Mouse (Mus musculus): Measurements from ENCODE around the gene Col5a3. TPM values are rescaled to one million over a fixed set of nuclear protein-coding genes. Genes with fewer than 3 reads are reported as not detected.
A peak's percentile ranks its signal among the peaks of the same experiment; 100 is the strongest.

The Col5a3 gene
- polyA plus RNA-seq, 1 experiment from 2014 or later: 1.4 TPM

DNA sequence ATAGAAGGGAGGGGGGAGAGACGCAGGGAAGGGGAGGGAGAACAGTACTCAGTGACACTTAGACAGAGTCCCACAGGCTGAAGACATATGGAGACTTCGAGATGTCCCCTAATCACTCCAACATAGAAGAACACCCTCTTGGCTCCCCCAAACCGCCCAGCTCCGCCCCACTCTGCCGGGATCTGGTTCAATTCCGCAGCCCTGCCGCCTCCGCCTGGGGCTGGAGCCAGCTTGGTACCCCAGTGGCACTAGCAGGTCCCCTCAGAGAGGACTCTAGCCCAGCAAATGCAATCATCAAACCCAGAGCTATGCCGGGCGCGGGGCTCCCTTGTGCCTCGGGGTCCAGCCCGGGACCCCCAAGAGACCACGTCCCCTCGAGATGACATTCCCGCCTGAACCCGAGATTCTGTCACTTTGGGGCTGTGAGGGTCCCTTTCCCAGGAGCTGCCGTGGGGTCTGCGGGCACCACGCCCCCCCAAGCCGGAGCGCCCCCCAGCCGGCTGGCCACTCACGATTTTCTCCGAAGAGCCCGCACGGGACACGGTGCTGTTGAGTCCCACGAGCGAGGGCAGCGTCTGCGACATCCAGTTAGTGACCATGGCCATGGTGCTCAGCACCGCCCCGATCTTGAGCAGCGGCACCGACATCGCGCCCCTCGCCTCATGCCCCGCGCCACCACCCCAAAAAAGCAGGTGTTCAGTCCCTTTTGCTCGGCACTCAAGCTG is 88.6 kb downstream of the Col5a3 start:
- Histone ChIP-seq H3K4me1 (peaks cover 45% of the 10 kb centered on the region), H3K36me3 (no peaks in the 10 kb centered on the region), H3K9me3 (replicated peaks) (no peaks in the 10 kb centered on the region), H3K27ac (replicated peaks) (peak overlapping the region; percentile 19; the same call in 1 of the 2 replicates), H3K4me3 (replicated peaks) (peak overlapping the region; percentile 60), H3K9ac (replicated peaks) (peak overlapping the region; percentile 67), H3K27me3 (replicated peaks) (no peaks in the 10 kb centered on the region), H3K4me2 (peak overlapping the region; percentile 96)
- WGBS: 2% methylated on average over 42 of the region's 42 CpGs
- ATAC-seq (ENCODE audit: low FRiP score): peak; percentile 42

DNA sequence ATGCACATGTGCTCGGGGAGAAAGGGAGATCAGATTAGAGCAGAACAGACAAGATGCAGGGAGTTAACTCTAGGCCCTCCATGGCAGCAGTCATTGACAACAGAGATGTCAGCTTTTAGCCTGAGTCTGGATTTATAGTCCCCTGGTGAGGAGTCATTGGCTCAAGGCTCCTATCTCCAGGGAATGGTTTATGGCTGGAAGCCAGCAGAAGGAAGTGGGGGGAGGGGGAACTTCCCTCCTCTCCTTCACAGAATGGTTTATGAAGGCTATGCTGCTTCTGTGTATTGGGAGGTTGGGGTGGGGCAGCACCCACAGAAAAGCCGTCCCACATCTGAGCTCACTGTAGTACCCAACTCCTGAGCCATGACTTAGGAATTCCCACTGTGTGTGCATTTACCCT is 93.3 kb downstream of the Col5a3 start:
- WGBS: 10% methylated on average over 2 of the region's 2 CpGs
- Histone ChIP-seq H3K9ac (replicated peaks) (no peak overlapping the region), H3K4me2 (no peak overlapping the region), H3K27me3 (replicated peaks) (no peaks in the 10 kb centered on the region), H3K9me3 (replicated peaks) (no peaks in the 10 kb centered on the region), H3K27ac (replicated peaks) (0 out of 2 replicates have a peak overlapping the region, but pooled peaks have one; percentile 25), H3K4me1 (peaks cover 32% of the 10 kb centered on the region), H3K36me3 (no peaks in the 10 kb centered on the region), H3K4me3 (replicated peaks) (no peak overlapping the region)
- ATAC-seq (ENCODE audit: low FRiP score): peak; percentile 45; the same call in 1 of the 2 replicates

Other genes starting within 250 kb of the Col5a3 start
- gene Zfp846, start 233.8 kb downstream of the Col5a3 start, polyA plus RNA-seq (2015; fragmentation: Nextera tagmentation; extraction: Ambion mirVana): 38.6 and 44.8 TPM in 2 replicates
- gene Ubl5, start 172.2 kb downstream of the Col5a3 start, polyA plus RNA-seq (2015; fragmentation: Nextera tagmentation; extraction: Ambion mirVana): 463 and 500 TPM in 2 replicates
- gene Fbxl12, start 170.3 kb downstream of the Col5a3 start, polyA plus RNA-seq (2015; fragmentation: Nextera tagmentation; extraction: Ambion mirVana): 13.0 and 20.6 TPM in 2 replicates
- 69.6 and 71.6 TPM in 2 replicates for gene Pin1, start 163.0 kb downstream of the Col5a3 start, polyA plus RNA-seq (2015; fragmentation: Nextera tagmentation; extraction: Ambion mirVana)
- gene Olfm2, start 68.7 kb downstream of the Col5a3 start, polyA plus RNA-seq (2015; fragmentation: Nextera tagmentation; extraction: Ambion mirVana): 190 and 224 TPM in 2 replicates
- gene Rdh8, start 3.4 kb upstream of the Col5a3 start, polyA plus RNA-seq (2015; fragmentation: Nextera tagmentation; extraction: Ambion mirVana): not detected in 2 replicates
- gene A230050P20Rik, start 53.6 kb upstream of the Col5a3 start, polyA plus RNA-seq (2015; fragmentation: Nextera tagmentation; extraction: Ambion mirVana): 17.0 and 23.2 TPM in 2 replicates
- 11.8 and 13.8 TPM in 2 replicates for gene Angptl6, start 64.7 kb upstream of the Col5a3 start, polyA plus RNA-seq (2015; fragmentation: Nextera tagmentation; extraction: Ambion mirVana)
- 49.7 and 57.3 TPM in 2 replicates for gene Ppan, start 73.1 kb upstream of the Col5a3 start, polyA plus RNA-seq (2015; fragmentation: Nextera tagmentation; extraction: Ambion mirVana)
- 260 and 274 TPM in 2 replicates for gene Eif3g, start 83.6 kb upstream of the Col5a3 start, polyA plus RNA-seq (2015; fragmentation: Nextera tagmentation; extraction: Ambion mirVana)
- gene Dnmt1, start 144.8 kb upstream of the Col5a3 start, polyA plus RNA-seq (2015; fragmentation: Nextera tagmentation; extraction: Ambion mirVana): 51.6 and 60.8 TPM in 2 replicates
- 8.8 and 17.9 TPM in 2 replicates for gene S1pr2, start 161.7 kb upstream of the Col5a3 start, polyA plus RNA-seq (2015; fragmentation: Nextera tagmentation; extraction: Ambion mirVana)
- gene Mrpl4, start 187.7 kb upstream of the Col5a3 start, polyA plus RNA-seq (2015; fragmentation: Nextera tagmentation; extraction: Ambion mirVana): 114 and 123 TPM in 2 replicates
- gene Icam1, start 200.9 kb upstream of the Col5a3 start, polyA plus RNA-seq (2015; fragmentation: Nextera tagmentation; extraction: Ambion mirVana): 4.2 and 16.9 TPM in 2 replicates
- gene Icam4, start 214.3 kb upstream of the Col5a3 start, polyA plus RNA-seq (2015; fragmentation: Nextera tagmentation; extraction: Ambion mirVana): 0.54 TPM in 1 of 2 replicates, not detected in the other
- 1.8 and 2.0 TPM in 2 replicates for gene Icam5, start 217.0 kb upstream of the Col5a3 start, polyA plus RNA-seq (2015; fragmentation: Nextera tagmentation; extraction: Ambion mirVana)

All from neural tube, embryonic 15.5 days (tissue).